Mouse (Mus musculus): ENCODE measurements around the gene Ubap1l. TPM values are rescaled to one million over a fixed set of nuclear protein-coding genes. Genes with fewer than 3 reads are reported as not detected.

The Ubap1l gene
- total and polyA plus RNA-seq, 3 experiments = 0.18 TPM; not detected in 1

DNA sequence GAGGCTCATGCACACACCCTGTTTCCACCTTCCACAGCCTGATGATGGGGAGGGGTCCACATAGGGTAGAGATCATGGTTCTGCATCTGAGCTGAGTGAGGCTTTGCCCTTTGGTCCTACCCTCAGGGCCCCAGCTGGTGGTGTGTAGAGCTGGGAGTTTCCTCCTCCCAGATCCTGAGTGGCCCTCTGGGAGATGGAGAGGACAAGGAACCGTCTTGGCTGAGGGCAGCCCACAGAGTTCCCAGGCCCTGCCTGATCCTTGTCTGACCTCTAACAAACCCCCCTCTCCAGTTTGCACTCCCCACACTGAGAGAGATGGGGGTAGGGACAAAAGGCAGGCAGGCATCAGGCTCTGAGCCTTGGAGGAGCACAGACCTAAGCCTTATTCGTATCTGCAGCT lies 33.5 kb downstream of the Ubap1l start:
- H3K79me2 ChIP-seq (replicated peaks; ENCODE audit: control insufficient read depth, insufficient read depth, low read length) = no peaks in the 10 kb centered on the region
- intact Hi-C loops (cut with DNase I) = no loop called here
- H3K9ac ChIP-seq (ENCODE audit: low read depth, low read length) = no peak overlapping the region
- no peak overlapping the region for H3K4me3 ChIP-seq
- DNase-seq = peak; percentile 37 to 53
- 58% methylated on average over 2 of the region's 2 CpGs for WGBS
- no peaks in the 10 kb centered on the region for H3K36me3 ChIP-seq (ENCODE audit: control insufficient read depth, insufficient read depth, low read length)
- peak overlapping the region; percentile 56 for H3K27ac ChIP-seq
- peaks cover 3% of the 10 kb centered on the region; the same call in 1 of the 2 replicates for H3K27me3 ChIP-seq (ENCODE audit: control insufficient read depth, insufficient read depth, low read length)
- TF ChIP-seq EP300 (IDR thresholded peaks at IDR 0.05; ENCODE audit: insufficient read depth, low read depth, low read length) (0 out of 2 replicates have a peak, but pooled peaks have one; percentile 37), POLR2A (IDR thresholded peaks at IDR 0.05; ENCODE audit: insufficient read depth, low read depth, low read length) (0 out of 2 replicates have a peak, but pooled peaks have one; percentile 18), CTCF (IDR thresholded peaks at IDR 0.05) (no peak)
- H3K4me1 ChIP-seq (ENCODE audit: control insufficient read depth, insufficient read depth, low read length) = peaks cover 11% of the 10 kb centered on the region

DNA sequence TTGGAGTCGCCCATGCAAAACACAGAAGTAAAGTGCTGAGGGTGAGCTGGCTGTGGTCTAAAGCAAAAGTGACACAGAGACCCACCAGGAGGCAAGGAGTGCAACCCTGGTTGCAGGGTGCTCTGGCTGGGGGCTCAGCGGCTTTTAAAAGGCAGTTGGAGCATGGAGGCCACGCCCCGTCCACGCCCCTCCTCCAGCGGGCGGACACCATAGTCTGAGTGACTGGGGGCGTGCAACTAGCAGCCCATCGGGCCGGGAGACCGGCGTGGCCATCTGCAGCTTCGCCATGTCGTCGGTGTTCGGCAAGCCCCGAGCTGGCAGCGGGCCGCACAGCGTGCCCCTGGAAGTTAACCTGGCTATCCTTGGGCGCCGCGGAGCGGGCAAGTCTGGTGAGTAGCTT lies 37.4 kb downstream of the Ubap1l start, which contains the start of gene Rasl12:
TSS of gene Rasl12 (plus strand) at position 228 of the 400 bp plus-strand sequence.
- TF ChIP-seq EP300 (IDR thresholded peaks at IDR 0.05; ENCODE audit: insufficient read depth, low read depth, low read length) (no peak), CTCF (IDR thresholded peaks at IDR 0.05) (0 out of 2 replicates have a peak, but pooled peaks have one; percentile 2), POLR2A (IDR thresholded peaks at IDR 0.05; ENCODE audit: insufficient read depth, low read depth, low read length) (peak; percentile 81)
- peaks cover 4% of the 10 kb centered on the region for H3K4me1 ChIP-seq (ENCODE audit: control insufficient read depth, insufficient read depth, low read length)
- no peaks in the 10 kb centered on the region for H3K79me2 ChIP-seq (replicated peaks; ENCODE audit: control insufficient read depth, insufficient read depth, low read length)
- DNase-seq = peak; percentile 84
- peak within 1 kb of the TSS; percentile 67 for H3K27ac ChIP-seq
- WGBS = under 1% methylated on average over 24 of the region's 24 CpGs
- H3K4me3 ChIP-seq = peak within 1 kb of the TSS; percentile 35
- H3K36me3 ChIP-seq (ENCODE audit: control insufficient read depth, insufficient read depth, low read length) = no peaks in the 10 kb centered on the region
- intact Hi-C loops (cut with DNase I) = no loop called here
- peak within 1 kb of the TSS; percentile 64 for H3K9ac ChIP-seq (ENCODE audit: low read depth, low read length)
- H3K27me3 ChIP-seq (ENCODE audit: control insufficient read depth, insufficient read depth, low read length) = no peaks in the 10 kb centered on the region

DNA sequence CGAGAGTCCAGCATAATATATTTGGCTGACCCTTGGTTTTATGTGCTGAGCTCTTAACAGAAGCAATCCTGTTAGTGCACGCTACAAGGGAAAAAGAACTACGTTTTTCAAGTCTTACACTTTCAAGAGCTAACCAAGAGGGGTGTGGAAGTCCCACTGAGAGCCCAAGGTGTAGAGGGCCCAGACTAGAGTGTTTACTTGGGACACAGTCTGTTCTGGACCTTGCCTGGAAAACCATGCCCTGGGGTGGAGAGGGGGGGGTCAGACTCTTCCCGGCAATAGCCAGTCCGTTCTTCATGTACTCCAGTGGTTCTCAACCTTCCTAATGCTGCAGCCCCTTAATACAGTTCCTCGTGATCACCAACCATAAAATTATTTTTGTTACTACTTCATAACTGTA lies 39.1 kb downstream of the Ubap1l start:
- no peak overlapping the region for H3K9ac ChIP-seq (ENCODE audit: low read depth, low read length)
- no peak for DNase-seq
- peak overlapping the region; percentile 67 for H3K27ac ChIP-seq
- H3K4me1 ChIP-seq (ENCODE audit: control insufficient read depth, insufficient read depth, low read length) = peaks cover 1% of the 10 kb centered on the region
- no peaks in the 10 kb centered on the region for H3K27me3 ChIP-seq (ENCODE audit: control insufficient read depth, insufficient read depth, low read length)
- H3K79me2 ChIP-seq (replicated peaks; ENCODE audit: control insufficient read depth, insufficient read depth, low read length) = no peaks in the 10 kb centered on the region
- TF ChIP-seq POLR2A (IDR thresholded peaks at IDR 0.05; ENCODE audit: insufficient read depth, low read depth, low read length) (no peak), EP300 (IDR thresholded peaks at IDR 0.05; ENCODE audit: insufficient read depth, low read depth, low read length) (no peak), CTCF (IDR thresholded peaks at IDR 0.05) (no peak)
- intact Hi-C loops (cut with DNase I) = no loop called here
- H3K36me3 ChIP-seq (ENCODE audit: control insufficient read depth, insufficient read depth, low read length) = no peaks in the 10 kb centered on the region
- WGBS = 76% methylated on average over 6 of the region's 6 CpGs
- peak overlapping the region; percentile 23 for H3K4me3 ChIP-seq

DNA sequence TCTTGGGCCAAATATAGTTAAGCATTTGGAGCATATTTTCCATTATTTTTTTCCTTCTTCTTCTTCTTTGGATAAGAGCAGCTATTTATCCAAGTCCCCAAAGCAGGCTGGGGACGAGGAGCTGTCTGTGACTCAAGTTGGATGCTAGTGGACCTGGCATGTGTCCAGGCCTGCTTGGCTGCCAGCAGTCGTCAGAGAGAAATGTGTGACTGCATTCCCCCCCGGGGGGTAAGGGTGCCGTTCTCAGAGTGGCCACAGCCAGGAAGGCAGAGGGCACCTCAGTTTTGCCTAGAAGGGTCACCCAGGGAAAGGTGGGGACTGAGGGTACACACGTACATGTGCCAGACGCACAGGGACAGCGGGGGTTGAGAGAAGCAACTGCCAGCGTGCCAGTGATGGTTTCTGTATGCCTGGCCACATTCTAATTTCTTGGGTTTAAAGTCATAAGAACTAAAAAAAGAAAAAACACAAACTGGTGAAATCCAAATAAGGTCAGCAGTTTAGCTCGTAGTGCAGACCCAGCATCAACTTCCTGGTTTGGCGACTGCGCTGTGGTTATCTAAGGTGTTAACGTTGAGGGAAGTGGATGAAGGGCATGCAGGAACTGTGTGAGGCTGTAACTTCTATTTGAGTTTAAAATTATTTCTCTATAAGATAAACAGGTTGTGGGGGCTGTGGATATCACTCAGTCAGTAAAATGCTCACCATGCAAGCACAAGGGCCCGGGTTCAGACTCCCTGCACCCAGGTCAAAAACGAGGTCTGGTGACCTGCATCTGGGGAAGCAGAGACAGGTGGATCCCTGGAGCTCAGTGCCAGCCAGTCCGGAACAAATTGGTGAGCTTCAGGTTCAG lies 43.7 kb downstream of the Ubap1l start:
- TF ChIP-seq CTCF (IDR thresholded peaks at IDR 0.05) (peak; percentile 40), POLR2A (IDR thresholded peaks at IDR 0.05; ENCODE audit: insufficient read depth, low read depth, low read length) (no peak), EP300 (IDR thresholded peaks at IDR 0.05; ENCODE audit: insufficient read depth, low read depth, low read length) (no peak)
- Histone ChIP-seq H3K36me3 (ENCODE audit: control insufficient read depth, insufficient read depth, low read length) (no peaks in the 10 kb centered on the region), H3K27me3 (ENCODE audit: control insufficient read depth, insufficient read depth, low read length) (no peaks in the 10 kb centered on the region), H3K4me1 (ENCODE audit: control insufficient read depth, insufficient read depth, low read length) (peaks cover 1% of the 10 kb centered on the region), H3K4me3 (peak overlapping the region; percentile 15; the same call in 1 of the 2 replicates), H3K9ac (ENCODE audit: low read depth, low read length) (0 out of 2 replicates have a peak overlapping the region, but pooled peaks have one; percentile 41), H3K79me2 (replicated peaks; ENCODE audit: control insufficient read depth, insufficient read depth, low read length) (no peaks in the 10 kb centered on the region), H3K27ac (peak overlapping the region; percentile 68)
- DNase-seq = peak; percentile 86 to 89
- WGBS = 25% methylated on average over 15 of the region's 15 CpGs
- intact Hi-C loops (cut with DNase I) = no loop called here

DNA sequence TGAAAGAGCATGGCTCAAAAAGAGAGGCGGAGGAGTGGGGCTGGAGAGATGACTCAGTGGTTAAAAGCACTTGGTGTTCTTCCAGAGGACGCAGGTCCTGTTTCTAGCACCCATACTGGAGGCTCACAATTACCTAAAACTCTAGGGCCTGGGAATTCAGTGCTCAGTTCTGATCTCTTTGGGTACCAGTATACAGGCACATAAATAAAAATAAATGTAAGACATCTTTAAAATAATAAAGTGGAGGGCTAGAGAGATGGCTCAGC lies 44.3 kb downstream of the Ubap1l start:
- Histone ChIP-seq H3K27me3 (ENCODE audit: control insufficient read depth, insufficient read depth, low read length) (no peaks in the 10 kb centered on the region), H3K9ac (ENCODE audit: low read depth, low read length) (no peak overlapping the region), H3K4me3 (no peak overlapping the region), H3K4me1 (ENCODE audit: control insufficient read depth, insufficient read depth, low read length) (peaks cover 1% of the 10 kb centered on the region), H3K79me2 (replicated peaks; ENCODE audit: control insufficient read depth, insufficient read depth, low read length) (no peaks in the 10 kb centered on the region), H3K36me3 (ENCODE audit: control insufficient read depth, insufficient read depth, low read length) (no peaks in the 10 kb centered on the region), H3K27ac (peak overlapping the region; percentile 68)
- intact Hi-C loops (cut with DNase I) = no loop called here
- DNase-seq = no peak
- 67% methylated on average over 2 of the region's 2 CpGs for WGBS
- TF ChIP-seq EP300 (IDR thresholded peaks at IDR 0.05; ENCODE audit: insufficient read depth, low read depth, low read length) (no peak), POLR2A (IDR thresholded peaks at IDR 0.05; ENCODE audit: insufficient read depth, low read depth, low read length) (no peak), CTCF (IDR thresholded peaks at IDR 0.05) (no peak)

DNA sequence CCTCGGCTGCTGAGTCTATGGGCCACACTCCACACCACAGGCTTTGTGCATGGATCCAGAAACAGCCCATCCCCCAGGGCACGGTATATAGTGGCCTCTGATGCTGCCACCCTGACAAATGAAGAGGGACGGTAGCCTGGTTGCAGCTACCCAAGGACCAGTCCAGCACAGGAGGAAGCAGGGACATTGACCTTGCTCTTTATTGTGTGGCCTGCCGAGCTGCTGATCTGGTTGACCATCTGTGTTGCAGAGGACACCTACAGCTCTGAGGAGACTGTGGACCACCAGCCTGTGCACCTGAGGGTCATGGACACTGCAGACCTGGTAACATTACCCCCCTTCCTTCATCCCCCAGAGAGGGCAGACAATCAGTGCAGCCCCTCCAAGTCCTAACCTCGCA lies 46.5 kb downstream of the Ubap1l start:
- Histone ChIP-seq H3K36me3 (ENCODE audit: control insufficient read depth, insufficient read depth, low read length) (no peaks in the 10 kb centered on the region), H3K4me3 (no peak overlapping the region), H3K79me2 (replicated peaks; ENCODE audit: control insufficient read depth, insufficient read depth, low read length) (no peaks in the 10 kb centered on the region), H3K27ac (no peak overlapping the region), H3K9ac (ENCODE audit: low read depth, low read length) (no peak overlapping the region), H3K4me1 (ENCODE audit: control insufficient read depth, insufficient read depth, low read length) (peaks cover 1% of the 10 kb centered on the region), H3K27me3 (ENCODE audit: control insufficient read depth, insufficient read depth, low read length) (no peaks in the 10 kb centered on the region)
- intact Hi-C loops (cut with DNase I) = no loop called here
- DNase-seq = no peak
- 70% methylated on average over 5 of the region's 5 CpGs for WGBS
- no peak for TF ChIP-seq POLR2A (IDR thresholded peaks at IDR 0.05; ENCODE audit: insufficient read depth, low read depth, low read length)
